Mouse (Mus musculus): Measurements from ENCODE around the gene Lpp. TPM values are rescaled to one million over a fixed set of nuclear protein-coding genes. Genes with fewer than 3 reads are reported as not detected.
A peak's percentile ranks its signal among the peaks of the same experiment; 100 is the strongest.

Gene Lpp
- polyA plus RNA-seq, 1 experiment from 2014 or later: 10.7 TPM

DNA sequence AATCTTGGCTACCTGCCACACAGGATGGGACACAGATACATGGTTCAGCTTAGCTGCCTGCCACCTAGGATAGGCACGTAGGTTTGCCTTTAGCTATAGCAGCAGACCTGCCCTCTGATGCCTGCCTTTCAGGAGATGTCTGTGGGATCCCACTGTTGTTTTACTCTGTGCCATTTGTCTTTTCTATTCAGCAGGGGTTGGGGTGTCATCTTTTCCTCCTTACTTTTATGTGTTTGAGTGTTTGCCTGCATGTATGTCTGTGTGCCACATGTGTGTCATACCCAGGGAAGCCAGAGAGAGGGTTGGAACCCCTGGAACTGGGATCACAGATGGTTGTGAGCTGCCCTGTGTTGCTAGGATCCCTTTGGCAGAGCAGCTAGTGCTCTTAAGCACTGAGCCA is 84.7 kb downstream of the Lpp start:
- Histone ChIP-seq H3K9ac (replicated peaks) (no peak overlapping the region), H3K36me3 (no peaks in the 10 kb centered on the region), H3K9me3 (no peaks in the 10 kb centered on the region), H3K4me2 (replicated peaks) (no peak overlapping the region), H3K27me3 (no peaks in the 10 kb centered on the region), H3K4me1 (no peaks in the 10 kb centered on the region), H3K4me3 (no peak overlapping the region), H3K27ac (replicated peaks) (no peak overlapping the region)
- 81% methylated on average over 1 of the region's 1 CpGs for WGBS
- no peak for ATAC-seq (replicated peaks)

DNA sequence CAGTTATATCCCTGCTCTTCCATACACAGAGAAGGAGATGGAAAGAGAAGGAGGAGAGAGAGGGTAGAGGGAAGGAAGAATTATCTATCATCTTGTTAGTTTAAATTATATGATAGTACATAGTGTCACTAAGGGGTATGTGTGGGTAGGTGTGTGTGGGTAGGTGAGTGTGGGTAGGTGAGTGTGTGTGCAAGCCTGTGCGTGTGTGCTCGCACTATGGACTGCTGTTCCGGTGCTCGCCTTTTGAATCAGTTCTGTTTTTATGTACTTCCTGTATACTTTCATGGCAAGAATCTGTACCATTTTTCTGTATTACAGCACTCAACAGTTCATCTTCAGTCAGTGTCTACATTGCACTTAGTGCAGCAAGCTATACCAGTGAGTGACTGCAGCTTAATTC is 85.5 kb downstream of the Lpp start:
- H3K9ac ChIP-seq (replicated peaks): no peak overlapping the region
- WGBS: 91% methylated on average over 4 of the region's 4 CpGs
- no peaks in the 10 kb centered on the region for H3K36me3 ChIP-seq
- no peaks in the 10 kb centered on the region for H3K9me3 ChIP-seq
- H3K4me2 ChIP-seq (replicated peaks): no peak overlapping the region
- no peak overlapping the region for H3K4me3 ChIP-seq
- ATAC-seq (replicated peaks): no peak
- no peak overlapping the region for H3K27ac ChIP-seq (replicated peaks)
- no peaks in the 10 kb centered on the region for H3K27me3 ChIP-seq
- H3K4me1 ChIP-seq: no peaks in the 10 kb centered on the region

DNA sequence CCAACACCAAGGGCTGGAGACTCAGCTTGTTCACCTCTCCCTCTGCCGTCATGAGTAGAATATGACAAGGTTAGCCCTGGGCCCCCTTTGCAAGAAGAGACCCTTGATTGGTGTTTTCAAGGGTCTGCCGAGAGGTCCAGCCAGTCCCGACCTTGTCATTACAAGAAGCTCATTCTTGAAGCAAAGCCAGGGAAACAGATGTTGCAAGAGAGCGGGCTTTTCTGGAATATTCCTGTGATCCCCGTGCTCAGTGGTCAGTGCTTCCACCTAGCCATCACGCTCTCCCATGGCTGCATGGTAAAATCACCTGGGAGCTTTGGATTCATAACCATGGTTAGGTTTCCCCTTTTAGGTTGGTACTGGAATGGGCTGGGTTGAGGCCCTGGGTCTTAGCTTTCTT is 89.3 kb downstream of the Lpp start:
- ATAC-seq (replicated peaks): no peak
- no peaks in the 10 kb centered on the region for H3K36me3 ChIP-seq
- H3K27me3 ChIP-seq: no peaks in the 10 kb centered on the region
- H3K9ac ChIP-seq (replicated peaks): no peak overlapping the region
- H3K9me3 ChIP-seq: no peaks in the 10 kb centered on the region
- H3K4me1 ChIP-seq: peaks cover 4% of the 10 kb centered on the region; the same call in 1 of the 2 replicates
- 92% methylated on average over 6 of the region's 6 CpGs for WGBS
- H3K27ac ChIP-seq (replicated peaks): no peak overlapping the region
- no peak overlapping the region for H3K4me3 ChIP-seq
- H3K4me2 ChIP-seq (replicated peaks): no peak overlapping the region

DNA sequence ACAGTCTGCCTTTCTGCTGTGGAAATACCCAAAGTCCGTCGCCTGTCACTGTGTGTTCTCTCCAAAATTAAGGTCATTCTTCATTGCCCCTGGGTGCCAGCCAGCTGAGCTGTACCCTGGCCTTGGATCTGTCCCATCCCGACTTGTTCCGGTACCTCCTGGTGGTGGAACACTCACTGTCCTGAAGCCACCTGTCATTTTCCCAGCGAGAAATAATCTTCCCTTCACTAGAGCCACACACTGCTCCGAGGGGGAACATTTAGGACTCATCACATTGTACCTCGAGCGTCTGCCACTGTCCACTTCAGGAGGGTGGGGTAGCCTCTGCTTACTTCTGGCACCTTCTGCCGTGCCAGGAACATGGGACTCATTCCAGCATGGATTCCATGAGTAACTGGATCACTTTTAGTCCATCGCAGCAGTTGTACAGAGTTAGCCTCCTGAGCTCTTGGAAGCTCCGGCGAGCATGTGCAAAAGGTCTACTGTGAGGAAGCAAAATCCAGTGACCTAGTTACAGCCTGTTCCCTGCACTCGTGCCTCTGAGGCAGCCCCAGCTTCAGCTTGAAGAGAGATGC is 90.3 kb downstream of the Lpp start:
- 91% methylated on average over 13 of the region's 13 CpGs for WGBS
- H3K36me3 ChIP-seq: no peaks in the 10 kb centered on the region
- H3K27me3 ChIP-seq: no peaks in the 10 kb centered on the region
- no peaks in the 10 kb centered on the region for H3K9me3 ChIP-seq
- H3K4me2 ChIP-seq (replicated peaks): no peak overlapping the region
- H3K4me1 ChIP-seq: peaks cover 12% of the 10 kb centered on the region; the same call in 1 of the 2 replicates
- no peak overlapping the region for H3K4me3 ChIP-seq
- ATAC-seq (replicated peaks): no peak
- H3K9ac ChIP-seq (replicated peaks): no peak overlapping the region
- H3K27ac ChIP-seq (replicated peaks): no peak overlapping the region

GRCm38 (mm10) chr16:24487782-24488241 is 94.5 kb downstream of the Lpp start:
- no peak overlapping the region for H3K27ac ChIP-seq (replicated peaks)
- peaks cover 26% of the 10 kb centered on the region for H3K4me1 ChIP-seq
- H3K27me3 ChIP-seq: no peaks in the 10 kb centered on the region
- H3K9me3 ChIP-seq: no peaks in the 10 kb centered on the region
- H3K9ac ChIP-seq (replicated peaks): no peak overlapping the region
- H3K4me2 ChIP-seq (replicated peaks): no peak overlapping the region
- H3K36me3 ChIP-seq: no peaks in the 10 kb centered on the region
- no peak overlapping the region for H3K4me3 ChIP-seq
- 29% methylated on average over 6 of the region's 6 CpGs for WGBS
- peak; percentile 37 for ATAC-seq (replicated peaks)

DNA sequence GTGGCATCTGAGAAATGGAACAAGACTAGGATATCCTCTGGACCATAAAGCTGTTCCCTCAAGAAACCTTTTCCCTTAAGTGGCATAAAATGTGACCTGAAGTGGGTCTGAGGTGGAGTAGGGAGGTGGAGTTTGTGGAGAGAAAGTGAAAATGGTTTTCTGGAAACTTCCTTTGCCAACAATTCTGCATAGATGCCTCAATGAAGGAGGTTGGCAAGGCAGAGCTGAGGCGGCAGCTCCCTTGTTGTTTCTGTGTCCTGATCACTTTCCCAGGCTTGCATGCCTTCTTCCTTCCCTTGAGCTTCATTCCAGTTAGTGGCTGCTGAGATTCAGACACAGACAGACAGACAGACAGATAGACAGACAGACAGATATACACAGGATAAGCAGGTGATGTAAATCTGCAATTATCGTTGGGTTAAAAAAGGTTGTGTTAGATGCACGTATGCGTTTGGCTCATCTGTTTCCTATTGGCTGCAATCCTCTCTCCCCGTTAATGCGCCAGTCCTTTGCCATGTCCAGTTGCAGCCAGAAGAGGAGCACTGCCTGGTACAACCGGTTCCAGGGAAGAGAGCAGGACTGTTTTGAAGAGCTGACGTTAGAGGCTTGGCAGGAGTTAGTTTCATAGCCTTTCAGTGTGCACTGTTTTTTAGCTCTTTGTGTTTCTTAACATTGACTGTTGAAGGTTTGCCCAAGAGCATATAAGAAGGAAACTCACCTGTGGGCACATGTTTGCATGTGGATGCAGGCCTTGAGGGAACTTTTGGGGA is 96.4 kb downstream of the Lpp start:
- ATAC-seq (replicated peaks): no peak
- no peak overlapping the region for H3K4me2 ChIP-seq (replicated peaks)
- peak overlapping the region; percentile 55; the same call in 1 of the 2 replicates for H3K27ac ChIP-seq (replicated peaks)
- 83% methylated on average over 8 of the region's 8 CpGs for WGBS
- H3K4me1 ChIP-seq: peaks cover 26% of the 10 kb centered on the region
- H3K9ac ChIP-seq (replicated peaks): no peak overlapping the region
- no peak overlapping the region for H3K4me3 ChIP-seq
- no peaks in the 10 kb centered on the region for H3K27me3 ChIP-seq
- no peaks in the 10 kb centered on the region for H3K36me3 ChIP-seq
- no peaks in the 10 kb centered on the region for H3K9me3 ChIP-seq

DNA sequence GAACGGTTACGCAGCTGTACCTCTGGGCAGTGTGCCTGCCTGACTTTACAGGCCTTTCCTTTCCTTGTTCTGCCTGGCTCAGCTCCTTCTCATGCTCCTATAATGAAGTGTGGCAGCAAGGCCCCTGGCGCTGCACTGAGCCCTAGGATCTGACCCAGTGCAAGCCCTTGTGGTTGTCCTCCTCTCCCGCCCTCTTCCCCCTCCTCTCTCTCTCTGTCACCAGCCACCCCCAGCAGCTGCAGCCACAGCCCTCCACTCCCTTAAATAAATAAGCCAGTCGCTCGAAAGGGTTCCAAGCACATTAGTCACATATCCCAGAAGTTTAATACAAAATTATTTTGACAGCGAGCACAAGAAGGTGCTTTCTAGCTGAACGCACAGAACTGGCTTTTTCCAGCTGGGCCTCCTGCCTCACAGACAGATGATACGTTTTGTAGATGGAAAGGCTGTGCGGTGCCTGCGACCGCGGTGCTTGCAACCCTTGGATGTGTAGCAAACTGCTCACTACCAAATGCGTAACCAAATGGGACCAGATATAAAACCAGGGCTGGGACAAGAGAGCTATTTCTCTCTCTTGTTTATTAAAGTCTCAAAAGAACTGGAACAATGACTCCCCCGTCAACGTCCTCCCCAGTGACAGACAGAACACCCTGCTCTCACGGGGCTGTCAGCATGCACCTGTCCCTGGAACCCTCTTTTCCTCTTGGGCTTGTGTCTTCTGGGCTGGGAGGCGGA is 97.6 kb downstream of the Lpp start:
- peak; percentile 70 for ATAC-seq (replicated peaks)
- no peak overlapping the region for H3K9ac ChIP-seq (replicated peaks)
- peak overlapping the region; percentile 55 for H3K27ac ChIP-seq (replicated peaks)

DNA sequence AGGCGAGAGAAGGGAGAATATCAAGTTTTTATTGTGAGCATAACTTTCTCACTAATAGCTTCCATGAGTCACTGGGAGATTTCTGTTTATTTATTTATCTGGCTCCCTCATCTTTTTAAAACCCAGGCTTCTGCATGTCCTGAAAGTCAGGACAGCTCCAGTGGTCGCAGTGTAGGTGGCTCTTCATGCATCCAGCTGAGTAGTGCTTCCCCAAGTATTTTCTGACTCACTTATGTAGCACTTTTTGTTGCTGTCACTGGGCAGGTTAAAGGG is 98.1 kb downstream of the Lpp start:
- Histone ChIP-seq H3K27me3 (no peaks in the 10 kb centered on the region), H3K4me1 (peaks cover 31% of the 10 kb centered on the region), H3K9me3 (no peaks in the 10 kb centered on the region), H3K4me3 (no peak overlapping the region), H3K9ac (replicated peaks) (no peak overlapping the region), H3K36me3 (no peaks in the 10 kb centered on the region), H3K4me2 (replicated peaks) (no peak overlapping the region), H3K27ac (replicated peaks) (no peak overlapping the region)
- 77% methylated on average over 2 of the region's 2 CpGs for WGBS
- ATAC-seq (replicated peaks): no peak

More for the DNA sequence above, 97.6 kb downstream of the Lpp start:
- H3K4me3 ChIP-seq: no peak overlapping the region
- 37% methylated on average over 18 of the region's 18 CpGs for WGBS
- H3K36me3 ChIP-seq: no peaks in the 10 kb centered on the region
- H3K27me3 ChIP-seq: no peaks in the 10 kb centered on the region
- H3K9me3 ChIP-seq: no peaks in the 10 kb centered on the region
- peaks cover 31% of the 10 kb centered on the region for H3K4me1 ChIP-seq
- H3K4me2 ChIP-seq (replicated peaks): no peak overlapping the region

GRCm38 (mm10) chr16:24492194-24492940 is 99.1 kb downstream of the Lpp start:
- Histone ChIP-seq H3K4me2 (replicated peaks) (no peak overlapping the region), H3K9ac (replicated peaks) (no peak overlapping the region), H3K4me3 (no peak overlapping the region), H3K9me3 (no peaks in the 10 kb centered on the region), H3K36me3 (no peaks in the 10 kb centered on the region), H3K27me3 (no peaks in the 10 kb centered on the region), H3K4me1 (peaks cover 30% of the 10 kb centered on the region), H3K27ac (replicated peaks) (no peak overlapping the region)
- 70% methylated on average over 4 of the region's 4 CpGs for WGBS
- no peak for ATAC-seq (replicated peaks)

DNA sequence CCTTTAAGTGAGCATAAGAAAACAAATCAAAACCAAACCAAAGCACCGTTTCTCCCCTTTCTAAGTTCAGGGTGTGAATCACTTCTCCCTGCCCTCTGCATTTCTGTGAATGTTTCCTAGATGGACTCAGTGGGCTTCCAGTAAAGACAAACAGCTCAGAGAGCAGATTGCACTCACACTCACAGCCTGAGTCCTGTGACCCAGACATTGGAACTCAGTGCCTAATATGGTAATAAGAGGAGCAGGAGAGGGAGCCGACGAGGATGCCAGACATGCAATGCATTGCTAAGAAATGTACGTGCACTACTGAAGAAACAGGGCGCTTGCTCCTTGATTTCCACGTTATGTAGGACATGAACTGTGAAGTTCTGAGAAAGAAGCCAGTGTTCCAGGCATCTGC is 101.2 kb downstream of the Lpp start:
- WGBS: 63% methylated on average over 6 of the region's 6 CpGs
- Histone ChIP-seq H3K36me3 (no peaks in the 10 kb centered on the region), H3K9me3 (no peaks in the 10 kb centered on the region), H3K27me3 (no peaks in the 10 kb centered on the region), H3K9ac (replicated peaks) (no peak overlapping the region), H3K4me3 (no peak overlapping the region), H3K4me1 (peaks cover 17% of the 10 kb centered on the region), H3K4me2 (replicated peaks) (no peak overlapping the region), H3K27ac (replicated peaks) (no peak overlapping the region)
- no peak for ATAC-seq (replicated peaks)

- no peaks in the 10 kb centered on the region for H3K36me3 ChIP-seq
- no peak for ATAC-seq (replicated peaks)
- H3K4me3 ChIP-seq: no peak overlapping the region
- no peak overlapping the region for H3K4me2 ChIP-seq (replicated peaks)
- peaks cover 14% of the 10 kb centered on the region for H3K4me1 ChIP-seq
- no peak overlapping the region for H3K27ac ChIP-seq (replicated peaks)
- WGBS: 91% methylated on average over 4 of the region's 4 CpGs
- H3K27me3 ChIP-seq: no peaks in the 10 kb centered on the region
- H3K9ac ChIP-seq (replicated peaks): no peak overlapping the region
- no peaks in the 10 kb centered on the region for H3K9me3 ChIP-seq
These were observed 102.2 kb downstream of the Lpp start for GRCm38 (mm10) chr16:24495461-24495860.

DNA sequence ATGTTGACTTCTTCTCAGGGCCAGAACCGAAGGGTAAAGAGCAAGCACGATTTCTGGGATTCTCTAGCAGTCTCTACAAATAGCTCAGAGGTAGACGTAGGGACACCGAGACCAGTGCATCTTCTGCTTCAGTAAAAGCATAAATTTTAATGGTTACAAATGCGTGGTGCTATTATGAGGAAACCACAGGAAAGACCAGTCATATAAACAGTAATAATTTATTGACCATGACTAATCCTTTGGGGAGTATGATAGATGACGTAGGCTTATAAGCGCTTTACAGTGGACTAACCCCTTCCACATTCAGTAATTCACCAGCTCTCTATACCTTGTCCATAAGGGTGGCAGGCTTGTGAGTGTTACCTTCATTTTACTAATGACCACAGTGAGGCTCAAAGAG is 103.3 kb downstream of the Lpp start:
- no peak for ATAC-seq (replicated peaks)
- Histone ChIP-seq H3K27ac (replicated peaks) (no peak overlapping the region), H3K9me3 (no peaks in the 10 kb centered on the region), H3K4me3 (no peak overlapping the region), H3K27me3 (no peaks in the 10 kb centered on the region), H3K9ac (replicated peaks) (no peak overlapping the region), H3K36me3 (no peaks in the 10 kb centered on the region), H3K4me2 (replicated peaks) (no peak overlapping the region), H3K4me1 (peaks cover 5% of the 10 kb centered on the region; the same call in 1 of the 2 replicates)
- WGBS: 95% methylated on average over 7 of the region's 7 CpGs
